Mouse (Mus musculus) heart, postnatal 4 days (tissue): Measurements from ENCODE around the gene Polr3e. TPM values are rescaled to one million over a fixed set of nuclear protein-coding genes. Genes with fewer than 3 reads are reported as not detected.

Source experiments
- DNase-seq: peaks from one replicate; pipeline ENCODE4 v3.0.0; 2021
- total RNA-seq, 2 experiments: library from RNA; stranded (reverse); gene quantifications; 2 replicates each; pipeline ENCODE4 v1.2.3; 2021

Gene Polr3e
- total RNA-seq, 2 experiments from 2014 or later: 18.0 to 18.7 TPM

DNA sequence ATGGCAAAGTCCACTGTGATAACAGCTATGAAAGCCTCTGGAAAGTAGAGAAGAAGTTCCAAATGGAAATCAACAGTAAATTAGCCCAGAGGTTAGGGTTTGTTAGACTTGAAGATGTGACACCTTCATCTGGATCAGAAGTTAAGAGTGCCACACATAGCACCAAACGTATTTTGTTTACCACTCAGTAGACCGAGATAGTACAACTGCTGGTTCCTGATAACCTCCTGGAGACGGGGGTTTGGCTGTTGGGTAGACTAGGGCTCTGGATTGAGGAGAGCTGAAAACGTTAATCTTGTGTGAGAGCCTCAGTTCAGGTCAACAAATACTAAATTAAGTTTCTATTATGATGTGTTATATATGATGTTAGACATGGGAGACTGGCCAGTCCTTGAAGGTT lies 62.5 kb downstream of the Polr3e start:
- no peak for DNase-seq

GRCm38 (mm10) chr7:120980931-120981924 lies 63.7 kb downstream of the Polr3e start:
- peak; percentile 43 for DNase-seq

DNA sequence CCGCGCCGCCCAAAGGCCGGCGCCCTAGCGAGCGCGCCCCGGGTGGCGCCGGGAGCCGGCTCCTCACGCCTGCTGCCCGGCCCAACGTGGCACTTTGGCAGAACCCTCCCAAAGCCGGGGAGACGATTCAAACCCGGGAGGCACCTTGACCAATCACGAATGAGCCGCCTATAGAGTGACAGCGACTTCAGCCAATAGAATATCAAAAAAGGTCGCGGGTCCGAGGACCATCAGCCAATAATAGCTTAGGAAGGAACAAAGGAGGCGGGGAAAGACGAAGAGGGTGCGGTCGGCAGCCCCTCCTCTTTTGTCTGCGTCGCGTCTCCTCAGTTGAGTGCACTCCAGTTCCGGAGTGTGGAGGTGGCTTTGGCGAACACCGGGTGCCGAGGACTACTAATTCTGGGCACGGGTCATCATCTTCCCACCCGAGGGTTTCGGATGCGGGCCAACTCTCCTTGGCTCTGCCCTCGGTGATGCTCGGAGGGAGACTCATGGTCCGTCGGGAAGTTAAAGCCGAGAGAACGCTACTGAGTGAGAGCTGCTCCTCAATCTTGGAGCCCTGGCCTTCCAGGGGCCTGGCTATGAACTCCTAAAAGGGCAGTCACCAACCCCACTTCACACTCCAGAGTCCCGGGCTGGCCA lies 64.8 kb downstream of the Polr3e start, which contains the start of the genes Cdr2 and Mfsd13b:
Cdr2 (minus strand) TSS at position 113 of the 642 bp plus-strand sequence.
Mfsd13b (plus strand) TSS at position 310 of the 642 bp plus-strand sequence.
- peak; percentile 97 for DNase-seq

DNA sequence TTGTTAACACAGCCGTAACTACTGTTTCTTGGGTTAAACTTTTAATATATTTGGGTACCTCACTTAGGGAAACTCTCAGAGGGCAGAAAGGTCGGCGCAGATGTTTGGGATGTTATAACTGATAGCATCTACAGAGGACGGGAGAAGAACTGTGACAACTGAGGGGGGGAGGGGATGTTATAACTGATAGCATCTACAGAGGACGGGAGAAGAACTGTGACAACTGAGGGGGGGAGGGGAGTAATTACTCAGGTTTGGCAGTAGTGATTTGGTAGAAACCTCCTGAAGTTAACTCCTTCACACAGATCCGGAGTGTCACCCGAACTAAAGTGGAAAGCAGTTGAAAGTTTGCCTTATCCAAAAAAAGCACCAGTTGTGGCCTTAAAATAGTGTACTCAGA lies 65.4 kb downstream of the Polr3e start:
- no peak for DNase-seq

GRCm38 (mm10) chr7:120991191-120991590 lies 73.6 kb downstream of the Polr3e start:
- DNase-seq: no peak

Other genes with a start within 250 kb of the Polr3e start
- not detected for gene Pdzd9, start 247.4 kb upstream of the Polr3e start, total RNA-seq
- 10 to 100 TPM; 30.0 to 33.6 TPM for gene Mosmo, start 240.1 kb upstream of the Polr3e start, total RNA-seq
- gene Vwa3a, start 178.4 kb upstream of the Polr3e start, total RNA-seq: 1 to 10 TPM; 1.1 to 1.4 TPM
- gene Gm5737, start 105.4 kb upstream of the Polr3e start, total RNA-seq: not detected
- gene Eef2k, start 74.9 kb upstream of the Polr3e start, total RNA-seq: 10 to 100 TPM; 36.9 to 38.0 TPM
- 10 to 100 TPM; 20.7 to 29.2 TPM for gene Cdr2, start 64.6 kb downstream of the Polr3e start, total RNA-seq
- not detected for gene Mfsd13b, start 64.8 kb downstream of the Polr3e start, total RNA-seq
- 100 to 1,000 TPM; 127 TPM for gene Mettl9, start 116.7 kb downstream of the Polr3e start, total RNA-seq
- gene Igsf6, start 156.8 kb downstream of the Polr3e start, total RNA-seq: under 1 TPM; 0.48 to 0.81 TPM
- 1 to 10 TPM; 5.0 to 5.5 TPM for gene Otoa, start 163.9 kb downstream of the Polr3e start, total RNA-seq